Mouse (Mus musculus) kidney, adult 2 months (tissue): ENCODE measurements around the gene Sap30l. TPM values are rescaled to one million over a fixed set of nuclear protein-coding genes. Genes with fewer than 3 reads are reported as not detected.
"Not testable (repeated sequence)": the region's sequence is repeated elsewhere in the genome, so short reads cannot be mapped to it uniquely, and the experiment has no call there.

Experiments used
- DNase-seq: peaks from one replicate; pipeline ENCODE4 v3.0.0; 2021
- H3K27ac ChIP-seq: fragments of 200-500 bp; 2 replicates; pipeline ENCODE4 v1.5.1; 2012; ENCODE audit warnings: low read depth, low read length, control low read depth, inconsistent platforms; ENCODE audit not compliant: insufficient read depth
- H3K27me3 ChIP-seq: fragments of 200-500 bp; replicated peaks from 2 replicates; pipeline ENCODE4 v1.6.1; 2012; ENCODE audit warnings: mild to moderate bottlenecking, moderate library complexity, low read length, inconsistent platforms; ENCODE audit not compliant: control insufficient read depth, insufficient read depth
- H3K36me3 ChIP-seq: fragments of 200-500 bp; 2 replicates; pipeline ENCODE4 v1.6.1; 2012; ENCODE audit warnings: mild to moderate bottlenecking, moderate library complexity, low read length, inconsistent platforms; ENCODE audit not compliant: control insufficient read depth, insufficient read depth
- H3K4me1 ChIP-seq: fragments of 200-500 bp; 2 replicates; pipeline ENCODE4 v1.6.1; 2011; ENCODE audit warnings: low read length; ENCODE audit not compliant: control insufficient read depth, insufficient read depth
- H3K4me3 ChIP-seq: fragments of 200-500 bp; 2 replicates; pipeline ENCODE4 v1.5.1; 2011; ENCODE audit warnings: mild to moderate bottlenecking, low read depth, low read length, control low read depth; ENCODE audit not compliant: insufficient read depth
- CTCF ChIP-seq: fragments of 200-500 bp; conservative IDR thresholded peaks from 2 replicates; pipeline ENCODE4 v1.5.1; 2011; ENCODE audit warnings: low read depth, mild to moderate bottlenecking, control low read depth, low read length, moderate library complexity, mixed read lengths; ENCODE audit not compliant: insufficient read depth, insufficient read length
- POLR2A ChIP-seq: fragments of 200-500 bp; IDR thresholded peaks from one replicate; pipeline ENCODE4 v1.6.1; 2011; ENCODE audit warnings: low read depth, low read length, control low read depth
- WGBS: fragments of 180-500 bp; shearing (Covaris S2); methylation state at CpG from one replicate; pipeline ENCODE4 v1.1.7; 2018; 5-methylcytosine and 5-hydroxymethylcytosine counted together
- polyA plus RNA-seq: library from polyadenylated mRNA; depleted of rRNA; stranded (reverse); fragments of >200 nt; gene quantifications from 2 replicates; pipeline ENCODE4 v1.2.3, GENCODE M21; 2012

Sap30l gene
- polyA plus RNA-seq, 1 experiment, result 37.9 TPM

DNA sequence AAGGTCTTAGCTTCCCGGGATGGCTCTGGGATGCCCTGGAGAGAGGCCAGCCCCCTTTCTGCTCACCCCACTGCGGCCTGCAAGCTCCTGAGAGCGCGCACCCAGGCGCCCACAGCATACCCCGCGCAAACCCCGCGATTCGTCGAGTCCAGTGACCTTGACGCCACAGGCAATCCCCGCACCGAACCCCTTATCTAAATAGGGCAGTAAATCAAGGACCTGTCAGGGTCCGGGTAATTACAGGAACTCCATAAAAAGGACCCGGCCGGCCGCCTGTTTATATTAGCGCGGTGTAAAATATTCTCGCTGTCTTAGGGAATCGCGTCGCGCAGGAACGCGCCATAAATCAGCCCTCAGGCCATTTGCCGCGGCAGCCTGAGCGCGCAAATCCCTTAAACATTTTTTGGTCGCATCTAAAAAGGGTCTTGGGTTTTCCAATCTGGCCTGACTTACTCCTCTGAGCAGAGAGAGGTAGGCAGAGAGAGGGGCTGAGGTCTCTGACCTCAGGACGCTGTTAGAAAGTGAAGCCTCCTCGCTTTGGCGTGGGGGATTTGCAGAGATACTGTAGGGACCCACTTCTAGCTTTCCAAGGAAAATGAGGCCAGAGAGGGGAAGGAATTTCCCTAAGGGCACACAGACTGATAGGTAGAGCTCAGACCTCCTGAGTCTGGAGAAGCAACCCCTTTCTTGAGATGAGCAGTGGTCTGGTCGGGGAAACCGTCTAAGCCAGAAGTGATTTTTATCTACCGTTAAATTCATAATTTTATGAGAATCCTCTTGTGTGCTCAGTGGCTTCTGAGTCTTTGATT is 35.6 kb downstream of the Sap30l start:
- no peak overlapping the region for H3K27ac ChIP-seq
- no peaks in the 10 kb centered on the region; the same call in 1 of the 2 replicates for H3K27me3 ChIP-seq
- no peaks in the 10 kb centered on the region for H3K4me1 ChIP-seq
- TF ChIP-seq POLR2A (no peak), CTCF (no peak)
- WGBS, result 3% methylated on average over 38 of the region's 38 CpGs
- H3K36me3 ChIP-seq, result no peaks in the 10 kb centered on the region
- H3K4me3 ChIP-seq, result no peak overlapping the region
- DNase-seq, result no peak

- no peak for TF ChIP-seq CTCF
- TF ChIP-seq POLR2A, result no peak
- H3K4me1 ChIP-seq, result no peaks in the 10 kb centered on the region
- no peak overlapping the region for H3K4me3 ChIP-seq
- 15% methylated on average over 22 of the region's 22 CpGs for WGBS
- H3K36me3 ChIP-seq, result no peaks in the 10 kb centered on the region
- H3K27ac ChIP-seq, result no peak overlapping the region
- no peaks in the 10 kb centered on the region; the same call in 1 of the 2 replicates for H3K27me3 ChIP-seq
- DNase-seq, result no peak
Measured at GRCm38 (mm10) chr11:57837861-57838680, 36.6 kb downstream of the Sap30l start.

DNA sequence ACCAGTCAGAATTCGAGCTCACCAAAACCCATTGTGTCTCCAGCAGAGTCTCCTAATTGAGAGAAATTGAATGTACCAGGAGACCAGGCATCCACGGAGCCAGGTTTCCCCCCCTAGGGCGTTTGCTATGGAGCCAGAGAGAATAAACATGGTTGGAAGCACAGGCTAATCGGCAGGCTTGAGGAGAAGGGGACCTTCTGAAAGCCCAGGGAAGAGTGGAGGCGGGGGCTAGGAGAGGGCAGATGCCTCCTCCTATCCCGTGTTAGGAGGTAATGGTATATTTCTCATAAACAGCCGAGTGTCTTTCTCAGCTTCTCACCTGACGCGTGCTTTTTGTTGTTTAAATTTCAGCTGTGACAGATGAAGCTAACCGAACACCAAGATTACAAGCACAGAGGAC is 39.5 kb downstream of the Sap30l start:
- Histone ChIP-seq H3K27ac (no peak overlapping the region), H3K27me3 (no peaks in the 10 kb centered on the region; the same call in 1 of the 2 replicates), H3K4me3 (no peak overlapping the region), H3K36me3 (no peaks in the 10 kb centered on the region), H3K4me1 (no peaks in the 10 kb centered on the region)
- no peak for TF ChIP-seq POLR2A
- no peak for TF ChIP-seq CTCF
- DNase-seq, result no peak
- 25% methylated on average over 10 of the region's 10 CpGs for WGBS

DNA sequence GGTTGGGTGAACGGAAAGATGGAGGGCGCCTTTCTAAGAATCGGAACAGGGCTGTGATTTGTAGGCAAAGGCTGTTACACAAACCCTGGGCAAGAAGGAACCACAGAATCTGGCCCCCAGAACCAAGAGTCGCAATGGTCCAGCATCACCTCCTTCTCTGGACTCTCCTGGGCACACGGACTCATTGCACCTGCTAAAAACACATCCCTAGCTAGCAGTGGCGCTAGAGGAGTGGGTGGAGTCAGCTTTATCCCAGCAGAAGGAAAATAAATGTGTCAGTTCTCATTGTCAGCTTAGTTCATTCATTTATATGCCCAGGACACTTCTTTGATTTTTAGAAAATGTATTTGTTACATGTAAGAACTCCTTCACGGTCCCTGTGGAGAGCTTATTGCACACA is 40.0 kb downstream of the Sap30l start:
- no peaks in the 10 kb centered on the region for H3K36me3 ChIP-seq
- H3K4me1 ChIP-seq, result no peaks in the 10 kb centered on the region
- H3K4me3 ChIP-seq, result no peak overlapping the region
- WGBS, result 30% methylated on average over 7 of the region's 7 CpGs
- TF ChIP-seq CTCF (no peak), POLR2A (no peak)
- H3K27ac ChIP-seq, result no peak overlapping the region
- DNase-seq, result no peak
- no peaks in the 10 kb centered on the region; the same call in 1 of the 2 replicates for H3K27me3 ChIP-seq

- not testable (repeated sequence) for H3K27me3 ChIP-seq, H3K27ac ChIP-seq, H3K4me1 ChIP-seq, DNase-seq, H3K4me3 ChIP-seq, H3K36me3 ChIP-seq
- WGBS, result 85% methylated on average over 8 of the region's 9 CpGs
Measured at GRCm38 (mm10) chr11:57846421-57847363, 45.3 kb downstream of the Sap30l start.

DNA sequence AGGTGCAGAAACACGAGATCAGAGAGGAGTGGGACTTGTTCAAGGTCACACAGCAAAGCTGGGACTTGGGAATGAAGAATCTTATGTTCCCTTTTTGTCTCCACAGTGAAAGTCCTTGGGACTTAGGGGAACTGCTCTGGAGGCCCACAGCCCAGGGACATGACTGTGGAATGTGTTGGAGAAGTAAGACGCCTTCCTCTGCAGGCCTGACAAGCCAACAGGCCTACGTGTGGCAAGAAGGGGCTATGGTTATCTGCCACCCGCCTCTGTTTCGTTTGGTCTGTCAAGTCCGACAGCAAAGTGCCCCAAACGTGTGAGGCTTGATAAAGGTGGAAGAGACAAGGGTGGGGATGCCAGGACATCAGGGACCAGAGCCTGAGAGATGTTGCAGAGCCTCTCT is 46.0 kb downstream of the Sap30l start:
- Histone ChIP-seq H3K36me3 (no peaks in the 10 kb centered on the region), H3K4me3 (no peak overlapping the region), H3K27me3 (no peaks in the 10 kb centered on the region), H3K27ac (no peak overlapping the region), H3K4me1 (no peaks in the 10 kb centered on the region)
- WGBS, result 77% methylated on average over 7 of the region's 7 CpGs
- no peak for DNase-seq
- TF ChIP-seq CTCF (no peak), POLR2A (no peak)

DNA sequence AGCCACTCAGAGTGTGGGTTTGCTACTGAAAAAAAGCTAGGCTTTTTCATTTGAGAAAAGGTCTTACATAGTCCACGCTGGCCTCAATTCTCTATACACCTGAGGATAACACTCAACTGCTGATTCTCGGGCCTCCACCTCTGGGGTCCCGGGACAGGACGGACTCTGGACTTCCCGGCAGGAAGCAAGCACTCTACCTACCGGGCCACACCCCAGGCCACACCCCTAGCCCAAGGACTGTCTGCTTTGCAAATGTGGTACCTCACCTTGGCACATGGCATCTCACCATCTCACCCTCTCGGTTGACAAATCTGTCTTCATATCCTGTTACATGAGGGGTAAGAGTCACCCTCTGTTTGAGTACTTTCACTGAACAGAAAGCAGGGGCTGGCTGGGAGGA is 48.9 kb downstream of the Sap30l start:
- Histone ChIP-seq H3K4me1 (no peaks in the 10 kb centered on the region), H3K36me3 (no peaks in the 10 kb centered on the region), H3K27me3 (no peaks in the 10 kb centered on the region), H3K27ac (no peak overlapping the region), H3K4me3 (no peak overlapping the region)
- TF ChIP-seq CTCF (no peak), POLR2A (no peak)
- DNase-seq, result no peak
- WGBS, result 41% methylated on average over 7 of the region's 7 CpGs
